Mouse (Mus musculus): ENCODE results near the gene Olfr1350.
"Not testable (repeated sequence)": the region's sequence is repeated elsewhere in the genome, so short reads cannot be mapped to it uniquely, and the experiment has no call there.

The Olfr1350 gene

GRCm38 (mm10) chr7:6564541-6564940 is at the start of gene Olfr1350:
Gene Olfr1350, plus strand, starts transcription at chr7:6564841.
- no peak for DNase-seq

- no peak for DNase-seq
Observed at GRCm38 (mm10) chr7:6521666-6522065, 43.0 kb upstream of the Olfr1350 start.

- DNase-seq, result no peak
Observed at GRCm38 (mm10) chr7:6522850-6523249, 41.8 kb upstream of the Olfr1350 start, which contains the start of gene Olfr1349. Gene Olfr1349, minus strand, starts transcription at chr7:6522950.

- DNase-seq, result no peak
Observed at GRCm38 (mm10) chr7:6525001-6525400, 39.6 kb upstream of the Olfr1350 start.

GRCm38 (mm10) chr7:6526141-6526540 is 38.5 kb upstream of the Olfr1350 start:
- no peak for DNase-seq

GRCm38 (mm10) chr7:6586096-6586759 is 21.6 kb downstream of the Olfr1350 start:
- no peak for DNase-seq

GRCm38 (mm10) chr7:6588766-6589165 is 24.1 kb downstream of the Olfr1350 start:
- DNase-seq, result not testable (repeated sequence)

- no peak for DNase-seq
Observed at GRCm38 (mm10) chr7:6603331-6603730, 38.7 kb downstream of the Olfr1350 start.

Measured in lung, postnatal 36 days (tissue).